Mouse (Mus musculus): ENCODE data around the gene Lrch3.
A peak's percentile ranks its signal among the peaks of the same experiment; 100 is the strongest.
"Not testable (repeated sequence)": the region's sequence is repeated elsewhere in the genome, so short reads cannot be mapped to it uniquely, and the experiment has no call there.

Lrch3 gene

DNA sequence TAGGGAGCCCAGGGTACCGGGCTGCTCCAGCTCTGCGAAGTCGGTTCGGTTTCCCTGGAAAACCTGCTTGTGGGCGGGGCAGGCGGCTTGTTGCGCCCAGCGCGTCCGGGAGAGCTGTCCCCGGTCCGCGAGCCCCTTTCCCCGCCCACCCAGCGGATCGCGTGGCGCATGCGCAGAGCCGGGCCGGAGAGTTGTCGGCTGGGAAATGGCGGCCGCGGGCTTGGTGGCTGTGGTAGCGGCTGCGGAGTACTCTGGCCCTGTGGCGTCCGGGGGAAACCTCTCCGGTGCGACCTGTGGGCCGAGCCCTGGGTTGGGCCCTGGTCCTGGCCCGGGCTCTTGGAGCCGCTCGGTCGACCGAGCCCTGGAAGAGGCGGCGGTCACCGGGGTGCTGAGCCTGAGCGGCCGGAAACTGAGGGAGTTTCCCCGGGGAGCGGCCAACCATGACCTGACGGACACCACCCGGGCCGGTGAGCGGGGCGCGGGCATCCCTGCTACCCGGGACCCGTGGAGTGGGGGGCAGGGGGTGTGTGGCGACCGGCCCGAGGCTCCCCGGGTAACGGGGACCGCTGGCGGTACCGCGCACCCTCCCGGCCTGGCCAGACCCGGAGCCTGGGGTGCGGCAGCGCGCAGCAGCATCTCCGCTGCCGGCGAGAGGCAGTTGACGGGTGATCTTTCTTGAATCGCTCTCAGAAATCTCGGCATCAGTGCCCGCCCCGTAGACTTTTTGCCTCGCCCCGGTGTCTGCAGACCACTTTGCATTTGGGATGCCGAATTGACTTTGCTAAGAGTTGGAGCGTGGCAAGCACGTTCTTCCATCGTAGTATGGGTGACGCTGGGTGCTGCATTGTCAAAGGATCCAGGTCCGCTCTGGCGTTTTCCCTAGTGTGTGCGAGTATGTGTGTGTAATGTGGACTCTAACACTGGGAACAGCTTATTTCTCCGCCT is at the start of gene Lrch3:
Gene Lrch3, plus strand, starts transcription at position 164 of the 945 bp plus-strand sequence.
- DNase-seq = peak; percentile 94 to 98

DNA sequence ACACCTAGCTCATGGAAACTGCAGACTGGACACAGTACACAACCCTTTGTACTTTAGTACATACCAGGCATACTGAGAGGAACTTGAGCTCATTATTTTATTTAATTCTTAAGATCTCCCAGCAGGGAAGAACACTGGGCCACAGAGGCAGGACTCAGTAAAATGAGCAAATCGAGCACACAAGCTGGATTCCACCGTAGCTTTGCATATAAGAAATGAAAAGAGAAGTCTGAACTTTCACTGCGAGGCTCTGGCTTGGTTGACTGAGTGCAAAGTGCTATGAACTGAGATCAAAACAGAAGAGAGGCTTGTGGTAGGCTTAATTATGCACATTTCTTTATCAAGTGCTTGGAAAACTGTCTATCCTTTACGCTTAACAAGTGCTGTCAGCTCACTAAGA is 48.5 kb upstream of the Lrch3 start:
- DNase-seq = peak in 1 of 2 experiments; percentile 33

DNA sequence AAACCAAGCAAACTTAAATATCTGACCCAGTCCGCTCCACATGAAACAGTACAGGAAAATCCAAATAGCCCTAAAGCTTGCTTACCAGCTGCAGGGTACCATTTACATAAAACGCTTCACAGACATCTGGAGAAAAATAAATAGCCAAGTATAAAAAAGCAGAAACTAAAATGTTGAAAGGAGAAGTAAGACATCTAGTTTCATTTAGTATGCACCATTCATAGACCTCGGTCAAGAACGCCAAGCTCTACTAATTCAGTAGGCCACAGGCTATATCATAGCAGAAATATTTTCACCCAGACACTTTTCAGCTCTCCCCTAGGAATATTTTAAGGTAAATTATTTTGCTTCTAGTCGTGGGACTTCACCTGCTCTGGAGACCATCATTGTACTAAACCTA is 47.2 kb upstream of the Lrch3 start:
- no peak for DNase-seq

DNA sequence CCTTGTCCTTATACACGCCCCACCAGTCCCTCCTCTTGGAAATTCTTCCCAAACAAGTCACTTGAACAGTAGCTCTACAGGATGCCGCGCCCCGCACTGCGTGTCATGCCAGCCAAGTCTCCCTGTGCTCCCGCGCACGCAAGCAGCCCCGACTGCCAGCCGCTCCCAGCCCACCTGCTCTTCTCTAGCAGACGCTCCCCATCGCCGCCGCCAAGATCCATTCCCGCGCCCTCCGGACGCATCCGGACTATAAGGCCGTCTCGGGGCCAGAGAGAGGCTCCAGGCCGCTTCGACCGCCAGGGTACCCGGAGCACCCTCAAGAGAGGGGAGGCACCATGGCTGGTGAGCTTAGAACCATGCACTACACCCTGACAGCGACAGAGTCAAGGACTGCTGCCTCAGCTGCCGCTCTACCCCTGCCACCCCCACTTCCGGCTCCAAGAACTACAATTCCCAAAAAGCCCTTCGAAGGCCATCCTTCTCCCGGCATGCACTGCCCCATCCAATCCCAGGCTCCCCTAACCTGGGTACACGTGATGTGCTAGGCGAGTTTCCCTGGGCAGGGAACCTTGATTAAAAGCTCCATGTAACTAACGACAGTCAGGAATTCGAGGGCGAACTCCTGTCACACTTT is 45.9 kb upstream of the Lrch3 start:
- peak; percentile 92 to 95 for DNase-seq

DNA sequence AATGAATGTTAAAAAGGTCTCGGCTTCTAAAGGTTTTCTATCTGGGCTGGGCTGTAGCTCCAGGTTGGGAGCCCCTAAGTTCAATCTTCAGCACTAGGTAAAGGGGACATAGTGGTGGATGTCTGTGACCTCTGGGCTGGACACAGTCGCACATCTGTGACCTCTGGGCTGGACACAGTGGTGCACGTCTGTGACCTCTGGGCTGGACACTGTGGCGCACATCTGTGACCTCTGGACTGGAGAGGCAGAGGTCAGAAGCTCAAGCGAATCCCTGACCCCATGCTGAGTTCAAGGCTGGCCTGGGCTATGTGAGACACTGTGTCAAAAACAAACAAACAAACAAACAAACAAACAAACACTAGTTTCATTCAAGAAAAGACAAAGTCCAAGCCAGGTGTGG is 43.7 kb upstream of the Lrch3 start:
- peak in 1 of 2 experiments; percentile 20 for DNase-seq

DNA sequence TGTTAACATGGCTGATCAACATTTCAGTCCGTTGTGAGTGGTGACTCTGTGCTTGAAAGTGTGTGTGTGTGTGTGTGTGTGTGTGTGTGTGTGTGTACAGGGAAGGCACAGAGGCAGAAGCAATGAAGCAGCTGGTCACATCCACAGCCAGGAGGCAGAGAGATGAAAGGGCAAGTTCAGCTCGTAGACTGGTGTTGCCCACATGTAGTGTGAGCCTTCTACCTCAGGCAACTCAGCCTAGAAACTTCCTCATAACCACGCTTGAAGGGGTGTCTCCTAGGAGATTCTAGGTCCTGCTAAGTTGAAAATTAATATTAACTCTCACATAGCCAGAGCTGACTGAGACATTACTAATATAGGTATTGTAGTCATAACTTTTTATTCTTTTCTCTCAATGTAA is 40.5 kb upstream of the Lrch3 start:
- peak; percentile 30 to 47 for DNase-seq

DNA sequence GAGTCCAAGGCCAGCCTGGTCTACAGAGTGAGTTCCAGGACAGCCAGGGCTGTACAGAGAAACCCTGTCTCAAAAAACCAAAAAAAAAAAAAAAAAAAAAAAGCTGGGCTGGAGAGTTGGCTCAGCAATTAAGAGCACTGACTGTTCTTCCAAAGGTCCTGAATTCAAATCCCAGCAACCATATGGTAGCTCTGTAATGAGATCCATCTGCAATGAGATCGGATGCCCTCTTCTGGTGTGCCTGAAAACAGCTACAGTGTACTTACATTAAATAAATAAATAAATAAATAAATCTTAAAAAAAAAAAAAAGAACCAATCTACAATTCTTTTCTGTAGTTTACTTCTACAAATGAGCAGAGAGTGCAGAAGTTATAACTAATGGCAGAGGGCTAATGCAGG is 38.6 kb upstream of the Lrch3 start:
- not testable (repeated sequence) for DNase-seq

DNA sequence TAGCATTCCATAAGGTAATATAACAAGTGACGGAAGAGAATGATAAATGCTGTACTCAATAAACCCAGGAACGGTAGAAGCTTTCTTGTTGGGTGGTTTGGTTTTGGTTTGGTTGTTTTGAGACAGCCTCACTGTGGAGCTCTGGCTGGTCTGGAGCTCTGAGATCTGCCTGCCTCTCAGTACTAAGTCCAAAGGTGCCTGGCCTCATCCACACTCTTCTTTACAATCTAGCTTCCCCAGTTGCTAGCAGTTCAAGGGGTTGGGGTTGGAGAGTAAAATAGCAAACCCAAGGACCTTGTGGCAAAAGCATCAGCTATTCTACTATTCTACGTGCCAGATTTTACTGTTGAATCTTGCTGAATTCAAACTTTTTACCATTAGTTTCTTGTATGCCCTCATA is 38.1 kb upstream of the Lrch3 start:
- peak; percentile 54 to 55 for DNase-seq

DNA sequence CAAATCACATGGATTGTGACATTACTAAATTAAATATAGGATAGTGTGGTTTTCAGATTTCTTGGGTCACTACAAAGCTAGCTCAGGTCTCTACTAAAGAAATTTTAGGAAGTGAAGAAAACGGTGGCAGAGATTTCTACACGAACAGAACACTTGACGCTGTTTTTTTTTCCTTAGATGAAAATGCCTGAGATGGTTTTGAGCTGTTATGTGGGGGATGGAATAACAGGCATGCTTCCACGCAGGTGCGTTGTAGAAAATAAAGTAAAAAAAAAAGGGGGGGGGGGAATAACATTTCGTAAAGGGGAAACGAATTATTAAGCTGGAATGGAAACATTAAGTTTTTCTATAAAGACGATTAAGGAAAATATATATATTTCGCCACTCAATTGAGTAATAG is 37.1 kb upstream of the Lrch3 start:
- no peak for DNase-seq

DNA sequence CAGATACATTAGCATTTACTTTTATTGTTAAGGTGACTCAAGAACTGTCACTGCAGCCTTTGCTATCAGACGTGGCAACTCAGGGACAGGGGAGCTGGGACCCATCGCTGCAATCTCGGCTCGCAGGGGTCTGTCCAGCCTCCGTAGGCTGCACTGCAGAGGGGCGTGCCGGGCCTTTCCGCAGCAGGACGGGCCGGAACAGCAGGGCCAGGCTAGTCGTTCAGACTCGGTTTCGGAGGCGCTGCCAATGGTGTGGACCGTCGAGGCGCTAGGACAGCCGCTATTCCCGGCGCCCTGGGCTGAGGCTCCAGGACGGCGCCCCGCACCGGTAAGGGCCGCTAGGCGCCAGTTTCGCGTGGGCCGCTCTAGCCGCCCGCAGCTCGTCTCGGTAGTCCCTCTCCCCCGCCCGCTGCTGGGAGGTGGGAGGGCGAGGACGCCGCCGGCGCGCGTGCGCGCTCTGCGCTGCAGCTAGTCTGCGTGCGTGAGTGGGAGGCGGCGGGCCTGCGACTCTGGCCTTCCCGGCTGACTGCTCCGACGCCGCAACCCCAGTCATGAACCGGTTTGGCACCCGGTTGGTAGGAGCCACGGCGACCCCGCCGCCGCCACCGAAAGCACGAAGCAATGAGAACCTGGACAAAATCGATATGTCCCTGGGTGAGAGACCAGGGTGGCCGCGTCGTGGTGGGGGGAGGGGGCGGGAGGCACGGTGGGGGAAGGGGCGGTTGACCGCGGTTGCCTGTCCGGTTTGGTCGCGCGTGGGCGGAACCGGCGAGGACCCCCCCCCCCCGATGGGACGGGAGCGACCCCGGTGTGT is 36.4 kb upstream of the Lrch3 start, which contains the start of the genes Fyttd1 and Rubcn:
Gene Fyttd1, plus strand, starts transcription at position 158 of the 814 bp plus-strand sequence.
Gene Rubcn, minus strand, starts transcription at position 424 of the 814 bp plus-strand sequence.
- peak; percentile 96 to 97 for DNase-seq

DNA sequence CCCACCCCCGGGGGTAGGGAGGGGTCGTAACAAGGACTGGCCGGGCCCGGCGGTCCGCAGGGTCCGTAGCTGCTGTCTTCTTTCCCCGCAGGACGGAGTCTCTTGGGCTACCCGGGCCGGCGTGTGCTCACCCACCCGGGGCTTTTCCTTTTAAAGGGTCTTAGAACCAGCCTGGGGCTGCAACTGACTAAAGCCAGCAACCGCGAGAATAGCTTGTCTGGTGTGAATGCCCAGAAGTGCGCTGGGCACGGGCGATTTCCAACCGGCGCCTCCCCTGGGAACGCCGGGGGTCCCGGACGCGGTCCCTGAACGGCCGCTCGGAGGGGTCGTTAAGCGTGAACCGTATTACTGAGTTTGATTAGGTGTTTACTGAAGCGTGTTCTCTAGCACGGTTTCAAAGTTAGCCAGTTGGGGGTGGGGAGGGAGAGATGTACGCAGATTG is 35.7 kb upstream of the Lrch3 start:
- peak; percentile 17 to 32 for DNase-seq

DNA sequence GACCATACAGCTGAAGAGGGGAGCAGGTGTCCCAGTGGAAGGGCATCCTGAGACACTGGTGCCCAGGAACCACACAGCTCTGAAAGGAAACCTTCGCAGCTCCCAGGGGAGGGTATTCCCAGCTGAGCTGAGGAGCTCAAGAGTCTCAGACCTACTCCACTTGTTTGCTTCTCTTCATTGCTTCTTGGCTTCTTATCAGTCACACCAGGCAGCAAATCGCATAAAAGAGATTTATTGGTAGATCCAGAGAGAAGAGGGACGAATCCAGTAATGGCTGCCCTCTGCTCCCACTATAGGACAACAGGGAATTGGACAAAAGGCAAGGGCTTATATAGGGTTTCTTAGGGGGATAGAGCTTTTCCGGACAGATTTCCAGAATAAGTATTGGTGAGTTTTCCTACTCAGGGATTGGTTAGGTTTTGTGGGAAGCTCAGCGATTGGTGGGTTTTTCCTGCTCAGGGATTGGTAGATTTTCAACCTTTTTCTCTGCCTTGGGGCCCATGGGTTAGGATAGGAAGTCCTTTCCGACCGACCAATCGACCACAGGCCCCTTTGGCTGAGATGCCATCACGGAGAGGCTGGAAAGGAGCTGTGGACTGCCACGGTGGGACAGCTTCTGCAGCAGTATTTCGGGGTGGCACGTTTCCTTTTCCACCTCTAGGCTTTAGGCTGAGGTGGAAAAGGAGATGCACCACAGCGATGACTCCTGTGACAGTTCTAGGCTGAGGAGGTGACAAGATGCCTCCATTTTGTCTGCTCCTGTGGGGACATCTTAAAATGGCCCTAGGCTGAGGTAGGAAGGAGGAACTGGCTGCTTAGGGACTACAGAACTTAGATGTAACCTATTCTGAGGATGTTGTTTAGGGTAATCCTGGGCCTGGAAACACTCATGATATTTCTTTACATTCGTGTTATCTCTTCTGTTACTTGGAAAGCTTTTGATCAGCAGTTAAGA is 34.7 kb upstream of the Lrch3 start:
- DNase-seq = no peak

DNA sequence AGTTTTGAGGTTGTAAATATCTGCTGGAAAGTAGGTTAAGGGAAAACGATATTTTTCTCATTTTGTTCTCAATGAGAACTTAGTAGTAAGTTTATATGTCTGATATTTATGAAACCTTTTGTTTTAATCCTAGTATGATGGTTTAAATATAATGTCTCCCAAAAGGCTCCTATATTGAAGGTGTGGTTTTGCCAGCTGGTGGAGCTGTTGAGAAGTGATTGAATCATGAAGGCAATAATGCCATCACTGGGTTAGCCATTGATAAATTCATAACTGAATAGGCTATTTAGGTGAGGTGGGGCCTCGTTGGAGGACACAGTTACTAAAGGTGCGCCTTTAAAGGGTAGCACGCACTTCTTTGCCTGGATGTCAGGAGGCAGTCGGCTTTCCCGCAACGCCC is 32.4 kb upstream of the Lrch3 start:
- DNase-seq = no peak

DNA sequence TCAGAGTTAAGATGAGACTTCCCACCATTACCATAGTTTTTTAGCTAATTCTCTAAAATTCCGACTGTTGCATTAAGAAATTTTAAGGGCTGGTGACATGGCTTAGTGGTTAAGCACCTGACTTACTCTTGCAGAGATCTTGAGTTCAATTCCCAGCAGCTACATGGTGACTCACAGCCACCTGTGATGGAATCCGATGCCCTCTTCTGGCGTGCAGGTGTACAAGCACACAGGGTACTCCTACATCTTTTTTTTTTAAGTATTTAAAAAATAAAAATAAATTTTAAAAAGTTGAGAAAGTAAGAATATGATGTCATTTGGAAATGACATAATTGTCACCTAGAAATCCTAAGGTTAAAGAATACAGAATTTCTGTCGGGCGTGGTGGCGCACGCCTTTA is 25.9 kb upstream of the Lrch3 start:
- peak in 1 of 2 experiments; percentile 37 for DNase-seq

DNA sequence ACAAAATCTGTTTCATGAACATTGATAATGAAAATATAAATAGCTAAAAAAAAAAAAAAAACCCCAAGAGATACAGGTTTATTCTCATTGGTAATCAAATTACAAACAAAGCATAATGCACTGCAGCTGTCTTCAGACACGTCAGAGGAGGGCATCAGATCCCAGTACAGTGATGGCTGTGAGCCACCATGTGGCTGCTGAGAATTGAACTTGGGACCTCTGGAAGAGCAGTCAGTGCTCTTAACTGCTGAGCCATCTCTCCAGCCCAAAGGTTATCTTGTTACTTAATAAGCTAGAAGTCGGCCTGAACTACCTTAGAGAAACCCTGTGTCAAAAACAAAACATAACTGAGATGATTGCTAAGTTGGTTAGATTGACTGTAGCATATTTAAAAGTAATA is 24.0 kb upstream of the Lrch3 start:
- DNase-seq = peak in 1 of 2 experiments; percentile 63

DNA sequence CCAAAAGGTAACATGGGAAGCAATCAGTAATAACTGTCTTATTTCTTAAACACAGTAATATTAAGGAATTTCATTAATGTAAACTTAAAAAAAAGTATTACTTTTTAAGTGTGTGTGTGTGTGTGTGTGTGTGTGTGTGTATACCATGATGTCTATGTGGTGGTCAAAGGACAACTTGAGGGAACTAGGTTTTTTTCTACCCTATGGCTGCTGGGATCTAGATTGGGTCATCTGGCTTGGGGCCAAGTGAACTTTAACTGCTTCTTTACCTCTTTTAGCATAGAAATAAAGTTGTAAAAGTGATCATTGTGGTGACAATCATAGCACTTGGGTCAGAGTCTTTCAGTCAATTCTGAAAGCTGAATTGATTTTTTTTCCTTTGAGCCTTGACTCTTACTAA is 17.8 kb upstream of the Lrch3 start:
- DNase-seq = no peak

DNA sequence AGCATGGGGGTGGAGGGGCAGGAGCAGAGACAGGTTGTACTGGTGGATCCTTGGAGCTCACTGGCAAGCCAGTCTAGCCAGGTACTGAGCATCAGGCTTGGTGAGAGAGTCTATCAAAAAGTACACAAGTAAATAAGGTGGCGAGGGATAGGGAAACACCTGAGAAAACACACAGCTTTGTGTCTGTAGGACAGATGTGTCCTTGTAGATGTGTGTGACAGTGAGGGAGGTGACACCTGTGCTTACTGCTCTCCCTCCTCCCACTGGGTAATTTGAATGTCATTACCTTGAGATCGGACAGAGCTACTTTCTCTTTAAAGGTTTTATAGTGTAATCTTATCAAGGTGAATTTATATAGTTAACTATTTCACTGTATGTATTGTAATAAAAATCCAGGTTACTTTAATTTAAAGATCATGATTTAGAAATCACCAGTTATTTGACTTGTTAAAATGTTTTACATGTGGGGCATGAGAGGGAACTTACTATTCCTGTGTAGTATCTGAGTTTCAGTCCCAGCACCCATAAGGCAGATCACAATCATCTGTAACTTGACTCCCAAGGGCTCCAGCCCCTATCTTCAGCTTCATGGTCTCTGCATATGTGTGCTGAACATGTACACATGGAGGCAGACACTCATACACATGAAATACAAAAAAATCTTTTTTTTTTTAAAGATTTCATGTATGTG is 12.4 kb upstream of the Lrch3 start:
- DNase-seq = no peak

DNA sequence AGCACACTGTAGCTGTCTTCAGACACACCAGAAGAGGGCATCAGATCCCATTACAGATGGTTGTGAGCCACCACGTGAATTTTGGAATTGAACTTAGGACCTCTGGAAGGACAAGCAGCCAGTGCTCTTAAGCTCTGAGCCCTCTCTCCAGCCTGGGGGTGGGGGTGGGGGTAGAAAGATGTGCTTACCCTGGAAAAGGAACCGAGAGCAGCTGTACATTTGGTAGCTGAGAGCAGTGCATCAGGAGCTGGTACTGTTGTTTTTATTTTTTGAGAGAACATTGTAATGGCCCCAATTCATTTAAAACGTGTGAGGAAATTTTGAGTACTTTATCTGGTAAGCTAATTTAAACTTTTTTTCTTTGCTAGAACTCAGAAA is 11.9 kb upstream of the Lrch3 start:
- no peak for DNase-seq

DNA sequence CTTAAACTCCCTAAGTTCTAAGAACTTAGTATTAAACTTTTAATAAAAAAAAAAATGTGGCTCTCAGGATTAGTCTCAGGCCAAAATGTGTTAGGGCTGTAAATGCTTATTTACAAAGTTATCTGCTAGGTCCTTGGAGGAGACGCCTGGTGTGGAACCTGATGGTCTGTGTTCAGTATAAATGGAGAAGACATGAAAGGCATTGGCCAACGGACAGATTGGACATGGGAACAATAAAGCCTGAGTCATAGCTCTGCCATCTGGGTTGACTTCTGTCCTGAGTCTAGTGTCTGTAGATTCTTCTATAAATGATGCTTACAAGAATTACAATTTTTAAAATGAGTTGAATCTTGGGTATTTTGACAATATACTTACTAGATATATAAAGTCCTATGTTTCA is 7.7 kb upstream of the Lrch3 start:
- DNase-seq = no peak

DNA sequence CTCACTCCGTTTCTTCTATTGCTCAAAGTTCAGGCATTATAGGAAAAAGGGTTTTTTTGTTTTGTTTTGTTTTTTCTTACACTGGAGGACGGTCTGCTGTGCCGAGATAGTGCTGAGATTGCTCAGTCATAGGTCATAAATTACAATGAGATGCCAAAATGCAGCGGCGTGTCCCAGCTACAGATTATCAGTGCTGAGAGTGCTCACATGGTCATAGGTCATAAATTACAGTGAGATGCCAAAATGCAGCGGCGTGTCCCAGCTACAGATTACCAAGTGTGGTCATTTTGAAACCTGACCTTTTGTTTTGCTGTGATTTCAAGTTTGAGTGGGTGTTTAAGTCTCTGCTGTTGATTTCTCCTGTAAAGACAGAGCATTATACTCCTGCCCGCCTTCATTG is 7.2 kb upstream of the Lrch3 start:
- peak; percentile 28 to 41 for DNase-seq

DNA sequence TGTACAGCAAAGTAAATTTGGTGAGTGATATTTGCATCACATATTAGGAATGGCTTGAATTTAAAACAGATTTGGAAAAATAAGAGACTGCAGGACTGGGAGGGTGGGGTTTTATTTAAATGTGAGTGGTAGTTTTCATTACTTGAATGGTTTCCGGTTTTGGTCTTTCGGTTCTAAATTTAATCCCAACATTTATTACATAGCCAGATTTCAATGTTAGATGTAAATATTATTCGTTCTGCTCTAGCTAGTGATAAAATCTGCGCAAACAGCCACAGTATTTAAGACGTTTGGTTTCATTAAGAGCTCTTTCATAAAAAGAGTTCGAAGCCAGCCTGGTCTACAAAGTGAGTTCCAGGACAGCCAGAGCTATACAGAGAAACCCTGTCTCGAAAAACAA is 688 bp upstream of the Lrch3 start:
- no peak for DNase-seq

Measured in kidney, postnatal 36 days (tissue).